Mouse (Mus musculus) neural tube, embryonic 10.5 days (tissue): ENCODE data around the gene Icmt.

Experiments
- DNase-seq: peaks from one replicate; pipeline ENCODE4 v3.0.0-alpha.2; 2017; ENCODE audit warnings: low spot score; ENCODE audit errors: extremely low spot score

The Icmt gene

DNA sequence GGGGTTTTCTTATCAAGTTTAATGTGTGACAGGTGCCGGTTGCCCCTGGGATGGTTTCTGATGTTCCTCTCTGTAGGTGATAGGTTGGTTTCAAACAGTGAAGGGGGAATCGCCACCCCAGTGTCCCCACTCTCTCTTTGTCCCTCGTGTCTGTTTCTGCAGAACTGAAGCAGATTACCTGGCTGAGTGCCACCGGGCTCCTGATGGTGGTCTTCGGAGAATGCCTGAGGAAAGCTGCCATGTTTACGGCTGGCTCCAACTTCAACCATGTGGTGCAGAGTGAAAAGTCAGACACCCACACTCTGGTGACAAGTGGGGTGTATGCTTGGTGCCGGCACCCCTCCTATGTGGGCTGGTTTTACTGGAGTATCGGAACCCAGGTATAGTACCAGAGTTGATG lies 3.3 kb downstream of the Icmt start:
- no peak for DNase-seq

DNA sequence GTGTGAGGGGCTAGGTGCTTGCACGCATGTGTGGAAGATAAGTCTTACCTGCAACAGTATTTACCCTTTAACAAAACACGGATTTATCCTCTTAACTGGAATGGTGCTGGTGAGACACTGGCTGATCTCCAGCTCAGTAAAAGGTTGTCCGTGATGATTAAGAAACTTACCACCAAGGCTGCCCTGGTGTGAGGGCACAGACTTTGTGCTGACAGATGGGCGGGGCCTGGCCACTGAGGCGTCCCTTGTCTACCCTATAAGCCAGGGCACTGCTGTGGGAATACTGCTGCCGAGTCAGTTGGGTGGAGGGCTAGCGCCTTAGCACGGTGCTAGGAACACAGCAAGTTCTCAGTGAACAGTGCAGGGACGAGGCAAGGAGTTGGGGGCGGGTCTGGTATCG lies 5.0 kb downstream of the Icmt start:
- no peak for DNase-seq

DNA sequence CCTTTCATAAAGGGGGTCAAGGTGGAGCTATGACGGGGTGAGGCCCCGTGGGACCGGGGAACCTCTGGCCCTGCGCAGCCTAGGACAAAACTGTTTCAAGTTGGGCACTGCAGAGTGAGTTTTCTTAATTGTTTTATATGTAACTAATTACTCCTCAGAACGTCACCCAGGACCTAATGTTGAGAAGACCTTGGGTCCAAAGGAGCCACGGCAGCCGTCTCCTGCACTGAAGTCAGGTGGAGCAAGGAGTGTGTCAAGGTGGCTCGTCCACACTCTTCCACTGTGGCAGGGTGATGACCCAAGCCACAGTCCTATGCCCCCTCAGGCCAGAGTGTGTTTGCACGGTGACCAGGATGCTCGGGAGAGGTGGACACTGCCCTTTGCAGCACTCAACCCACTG lies 6.1 kb downstream of the Icmt start:
- no peak for DNase-seq

DNA sequence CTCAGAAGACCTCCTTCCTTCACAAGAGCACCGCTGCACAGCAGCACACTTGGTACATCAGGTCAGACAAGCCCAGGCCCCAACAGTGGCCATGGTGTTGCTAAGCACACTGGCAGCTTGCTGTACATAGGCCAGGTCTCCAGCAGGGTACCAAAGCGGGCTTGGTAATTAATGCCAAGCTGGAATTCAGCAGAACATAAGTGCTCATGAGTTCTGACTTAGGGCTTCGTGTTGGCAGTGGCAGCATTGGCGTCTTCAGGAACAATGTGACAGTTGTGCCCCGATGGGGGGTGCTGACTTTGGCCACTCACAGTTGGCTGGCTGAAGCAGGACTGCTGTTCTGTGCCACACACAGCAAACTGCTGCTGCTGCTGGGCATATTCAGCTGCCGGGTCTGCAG lies 7.7 kb downstream of the Icmt start:
- no peak for DNase-seq

DNA sequence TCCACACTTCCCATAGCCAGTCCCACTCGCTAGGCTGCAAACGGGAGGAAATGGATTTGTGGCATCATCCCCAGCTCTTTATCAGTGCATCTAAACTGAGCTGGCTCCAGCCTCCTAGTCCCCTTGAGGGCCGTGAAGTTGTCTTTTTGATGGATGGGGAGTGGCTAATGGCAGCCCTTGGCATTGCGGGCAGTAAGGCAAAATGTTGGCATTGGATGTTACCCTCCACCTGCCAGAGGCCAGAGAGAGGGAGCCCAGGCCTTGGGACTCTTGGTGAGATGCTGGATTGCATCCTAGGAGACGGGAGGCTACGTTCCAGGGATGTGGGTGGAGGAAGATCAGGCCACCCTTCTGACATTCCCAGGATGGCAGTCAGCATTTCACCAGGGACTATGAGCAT lies 9.0 kb downstream of the Icmt start:
- no peak for DNase-seq

DNA sequence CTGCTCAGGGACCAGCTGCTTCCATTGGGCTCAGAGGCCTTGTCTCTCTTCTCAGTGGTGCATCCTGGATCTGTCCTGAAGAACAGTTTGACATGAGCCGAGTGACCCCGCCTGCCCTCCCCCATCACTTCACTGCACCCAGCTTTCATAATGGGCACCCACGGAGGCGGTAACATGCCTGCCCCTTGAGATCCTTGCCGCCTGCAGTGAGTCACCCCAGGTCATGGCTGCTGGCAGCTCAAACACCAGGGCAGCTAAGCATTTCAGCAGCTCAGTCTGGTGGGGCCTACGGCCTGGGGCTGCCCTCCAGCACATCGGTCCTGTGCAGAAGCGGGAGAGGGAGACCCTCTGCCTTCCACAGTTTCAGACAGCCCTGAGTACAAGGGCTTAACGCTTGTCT lies 10.5 kb downstream of the Icmt start:
- DNase-seq = no peak

DNA sequence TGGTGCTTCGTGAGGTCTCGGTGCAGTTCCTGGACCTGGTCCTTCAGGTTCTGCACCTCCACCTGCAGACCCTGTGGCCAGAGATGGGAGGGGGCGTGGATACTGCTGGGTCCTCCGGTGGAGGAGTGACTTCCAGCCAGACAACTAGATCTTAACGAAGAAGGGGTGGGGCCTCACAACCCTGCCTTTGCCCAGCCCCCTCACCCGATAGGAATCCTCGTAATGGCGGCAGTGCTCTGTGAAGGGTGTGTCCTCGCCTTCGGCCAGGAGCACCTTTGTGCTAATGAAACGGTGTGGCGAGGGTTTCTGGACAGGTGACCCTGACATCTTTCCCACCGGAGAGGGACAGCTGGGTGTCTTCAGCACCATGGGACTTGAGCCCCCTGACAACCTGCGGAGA lies 15.2 kb downstream of the Icmt start:
- DNase-seq = no peak

DNA sequence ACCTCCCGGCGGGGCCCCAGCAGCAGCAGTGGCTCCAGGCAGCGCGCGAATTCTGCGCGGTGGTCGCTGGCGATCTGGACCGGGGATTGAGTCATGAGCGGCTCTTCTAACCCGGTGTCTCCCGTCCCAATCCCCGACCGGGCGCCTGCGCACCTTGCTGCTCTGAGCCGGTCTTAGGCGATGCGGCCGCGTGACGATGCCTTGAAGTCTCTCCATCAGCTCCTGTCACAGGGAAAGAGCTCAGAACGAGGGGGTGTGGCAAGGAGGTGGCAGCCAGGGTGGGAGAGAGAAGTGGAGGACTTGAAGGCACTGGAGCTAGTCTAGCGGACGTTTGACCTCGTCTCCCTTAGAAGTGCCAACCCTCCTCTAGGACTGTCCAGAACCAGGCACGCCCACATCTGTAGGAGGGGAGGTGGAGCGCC lies 16.2 kb downstream of the Icmt start:
- DNase-seq = peak; percentile 58

DNA sequence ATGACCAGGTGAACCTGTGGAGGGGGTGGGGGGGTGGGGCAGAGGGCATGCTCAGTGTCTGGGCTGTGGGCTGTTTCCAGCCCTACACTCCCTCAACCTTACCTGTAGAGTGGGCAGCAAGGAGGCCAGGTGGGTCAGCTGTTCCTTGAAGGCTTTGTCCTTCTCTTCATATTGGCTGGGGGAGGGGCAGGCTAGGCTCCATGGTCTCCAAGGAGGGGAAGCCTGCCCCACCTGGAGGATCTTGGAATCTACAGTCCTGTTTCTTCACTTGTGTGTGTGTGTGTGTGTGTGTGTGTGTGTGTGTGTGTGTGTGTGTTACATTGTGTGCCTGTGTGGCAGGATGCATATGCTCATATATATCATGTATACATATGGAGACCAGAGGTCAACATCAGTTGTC lies 16.9 kb downstream of the Icmt start:
- DNase-seq = no peak

DNA sequence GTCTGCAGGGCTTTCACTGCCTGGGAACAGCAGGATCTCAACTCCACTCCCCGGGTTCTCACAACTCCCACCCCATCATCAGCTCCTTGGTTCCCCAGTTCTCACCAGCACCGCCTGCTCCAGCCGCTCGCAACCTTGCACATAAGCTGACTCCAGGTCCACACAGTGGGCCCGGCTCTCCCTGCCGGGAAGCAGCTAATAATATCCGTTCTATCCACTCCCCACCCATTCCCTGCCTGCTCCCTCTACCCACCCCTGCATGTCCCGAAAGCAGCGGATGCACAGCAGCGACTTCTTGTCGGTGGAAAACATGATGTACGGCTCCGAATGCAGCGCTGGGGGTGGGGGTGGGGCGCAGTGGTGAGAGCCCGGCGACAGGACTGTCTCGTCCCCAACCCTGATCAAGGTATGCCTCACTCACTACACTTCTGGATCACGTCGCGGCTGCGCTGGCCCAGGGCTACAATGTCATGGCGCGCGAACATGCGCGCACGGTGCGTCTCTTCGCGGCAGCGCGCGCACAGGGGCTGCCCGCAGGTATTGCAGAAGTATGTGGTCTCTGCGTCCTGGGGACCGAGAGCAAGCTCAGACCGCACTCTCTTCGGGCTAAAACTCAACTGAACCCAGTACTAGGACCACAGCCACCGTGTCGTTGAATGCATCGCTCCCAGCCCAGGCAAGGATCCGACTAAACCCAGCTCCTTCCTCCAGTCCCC lies 18.6 kb downstream of the Icmt start:
- no peak for DNase-seq

DNA sequence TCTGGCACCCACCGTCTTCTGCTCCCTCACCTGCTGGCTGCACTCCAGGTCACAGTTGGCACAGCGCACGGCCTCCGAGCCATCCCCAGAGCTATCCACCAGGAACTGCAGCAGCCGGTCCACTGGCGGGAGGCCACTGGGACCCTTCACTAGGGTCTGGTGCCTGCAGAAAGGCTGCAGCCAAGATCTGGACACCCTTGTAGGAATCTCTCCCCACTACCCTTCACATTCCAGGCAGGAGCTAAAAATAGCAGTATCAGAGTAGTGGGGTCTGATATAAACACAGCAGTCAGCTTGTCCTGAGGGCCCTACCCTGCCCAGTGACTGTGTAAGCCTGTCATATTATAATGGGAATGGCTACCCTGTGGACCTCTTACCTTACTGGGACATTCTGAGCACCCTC lies 20.6 kb downstream of the Icmt start:
- no peak for DNase-seq

DNA sequence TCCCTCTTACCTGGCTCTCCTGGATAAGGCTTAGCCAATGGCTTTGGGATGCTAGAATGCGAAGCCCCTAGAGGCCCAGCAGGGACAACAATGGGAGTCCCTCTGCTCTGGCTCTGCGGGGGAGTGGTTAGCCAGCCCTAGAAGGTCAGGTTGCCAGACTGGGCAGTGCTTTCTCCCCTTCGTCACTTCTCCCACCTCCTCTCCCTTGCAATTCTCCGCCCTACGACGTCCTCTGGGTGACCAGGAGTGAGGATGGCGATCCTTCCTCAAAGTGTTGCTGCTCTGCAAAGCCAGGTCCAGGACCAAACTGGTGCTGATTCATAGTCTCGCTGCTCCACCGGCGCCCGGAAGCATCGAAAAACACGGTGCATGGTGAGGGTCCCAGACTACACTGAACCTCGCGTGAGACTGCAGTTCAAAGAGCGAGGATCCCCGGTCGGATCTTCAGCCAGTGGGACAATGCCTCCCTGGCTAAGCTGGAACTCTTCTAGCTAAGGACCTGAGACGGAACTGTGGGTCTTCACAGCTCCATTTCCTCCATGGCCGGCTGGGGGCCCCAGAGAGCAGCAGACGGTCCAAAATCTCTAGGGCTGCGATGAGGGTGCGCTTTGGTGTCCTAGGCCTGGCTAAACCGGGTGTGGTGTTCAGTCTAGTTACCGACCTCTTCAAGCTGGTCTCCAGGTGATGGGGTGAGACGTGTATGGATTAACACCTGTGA lies 21.6 kb downstream of the Icmt start, which contains the start of gene Rnf207:
Rnf207 (minus strand) TSS at position 477 of the 718 bp plus-strand sequence.
- peak; percentile 52 for DNase-seq

DNA sequence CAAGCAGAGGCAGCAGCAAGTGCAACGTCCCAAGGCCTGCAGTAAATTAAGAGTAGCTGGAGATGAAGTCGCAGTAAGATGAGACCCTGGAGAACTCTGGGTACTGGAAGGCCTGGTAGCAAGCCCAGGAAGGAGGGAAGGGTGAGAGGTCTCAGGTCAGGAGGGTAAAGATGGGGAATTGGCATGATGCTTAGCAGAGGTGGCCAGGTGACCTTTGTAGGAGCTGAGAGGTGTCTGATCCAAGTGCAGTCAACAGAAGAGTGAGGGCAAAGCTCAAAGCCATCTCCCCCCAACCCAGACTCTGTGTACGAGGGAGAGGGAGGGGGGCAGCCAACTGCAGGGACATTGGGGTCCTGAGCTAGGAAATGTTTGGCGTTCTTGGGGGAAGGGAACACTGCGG lies 24.4 kb downstream of the Icmt start:
- DNase-seq = no peak

DNA sequence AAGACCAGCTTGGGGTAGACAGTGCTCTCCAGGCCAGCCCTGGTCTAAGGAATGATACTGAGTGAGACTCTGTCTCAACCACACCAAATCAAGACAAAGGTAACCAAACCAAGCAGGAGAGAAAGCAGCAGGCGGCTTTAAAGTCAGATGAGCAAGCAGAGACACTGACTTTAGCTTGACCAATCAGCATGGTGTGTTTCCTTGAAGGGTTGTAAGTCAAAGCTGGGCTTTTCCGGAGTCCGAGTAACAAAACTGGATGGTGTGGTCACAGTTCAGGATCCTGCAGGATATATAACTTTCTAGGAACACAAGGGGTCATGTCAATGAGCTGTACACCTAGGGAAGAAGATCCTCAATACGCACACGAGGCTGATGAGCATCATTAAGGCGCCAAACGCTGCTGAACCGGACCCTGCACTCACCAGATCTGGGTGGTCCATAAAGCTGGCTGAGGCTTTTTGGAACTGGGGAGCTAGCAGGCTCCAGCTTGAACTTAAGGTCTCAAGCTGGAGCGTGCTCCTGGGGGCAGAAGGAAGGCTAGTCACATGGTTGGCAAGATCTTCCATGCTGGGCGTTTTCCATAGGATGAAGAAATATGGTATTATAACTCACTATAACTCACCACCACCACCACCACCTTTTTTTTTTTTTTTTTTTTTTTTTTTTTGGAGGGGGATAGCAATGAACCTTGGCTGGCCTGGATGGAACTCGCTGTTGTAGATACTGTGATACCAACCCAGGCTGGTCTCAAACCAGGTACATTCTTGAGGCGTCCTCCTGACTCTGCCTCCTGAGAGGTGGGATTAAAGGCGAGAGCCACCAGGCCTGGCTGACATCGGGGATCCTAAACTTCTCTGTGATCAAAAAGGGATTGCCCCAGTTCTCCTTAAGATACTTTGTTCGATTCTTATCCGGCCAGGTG lies 27.9 kb downstream of the Icmt start:
- DNase-seq = no peak

DNA sequence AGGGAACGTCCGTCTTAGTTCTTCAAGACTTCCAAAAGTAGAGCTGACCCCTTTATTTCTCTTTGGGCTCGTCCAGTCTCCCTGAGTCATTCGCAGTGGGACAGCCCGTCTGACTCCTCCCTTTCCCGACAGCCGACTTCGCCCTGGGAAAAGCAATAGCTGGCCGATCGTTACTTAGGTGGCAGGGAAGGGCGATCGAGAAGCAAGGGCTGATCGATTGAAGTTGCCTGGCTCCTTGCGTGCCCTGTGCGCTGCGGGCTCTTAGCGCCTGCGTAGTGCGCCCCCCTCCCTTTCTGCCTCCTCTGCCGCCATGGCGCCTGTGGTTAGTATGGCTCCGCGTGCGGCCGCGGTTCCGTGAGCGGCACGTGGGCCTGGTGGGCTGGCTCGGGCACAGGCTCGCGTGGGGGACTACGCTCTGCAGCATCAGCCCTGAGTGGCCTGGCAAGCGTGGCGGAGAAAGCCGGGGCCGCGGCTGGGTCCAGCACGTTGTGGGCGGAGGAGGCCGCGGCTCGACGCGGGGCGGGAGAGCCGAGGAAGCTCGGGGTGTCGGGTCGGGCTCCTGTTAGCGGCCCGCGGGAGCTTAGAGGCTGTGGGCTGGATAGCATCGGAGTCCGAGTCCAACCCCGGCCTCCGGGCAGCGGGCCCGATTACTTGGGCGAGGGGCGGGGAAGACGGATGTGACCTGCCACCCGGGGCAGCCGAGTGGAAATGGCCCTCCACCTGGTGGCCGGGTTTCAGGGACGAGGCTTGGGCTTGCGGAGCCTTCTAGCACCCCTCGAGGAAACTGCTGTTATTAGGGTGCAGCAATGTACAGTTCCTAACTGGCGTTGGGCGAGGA lies 28.8 kb downstream of the Icmt start, which contains the start of gene Rpl22:
Rpl22 (plus strand) TSS at position 169 of the 838 bp plus-strand sequence.
- peak; percentile 92 for DNase-seq

DNA sequence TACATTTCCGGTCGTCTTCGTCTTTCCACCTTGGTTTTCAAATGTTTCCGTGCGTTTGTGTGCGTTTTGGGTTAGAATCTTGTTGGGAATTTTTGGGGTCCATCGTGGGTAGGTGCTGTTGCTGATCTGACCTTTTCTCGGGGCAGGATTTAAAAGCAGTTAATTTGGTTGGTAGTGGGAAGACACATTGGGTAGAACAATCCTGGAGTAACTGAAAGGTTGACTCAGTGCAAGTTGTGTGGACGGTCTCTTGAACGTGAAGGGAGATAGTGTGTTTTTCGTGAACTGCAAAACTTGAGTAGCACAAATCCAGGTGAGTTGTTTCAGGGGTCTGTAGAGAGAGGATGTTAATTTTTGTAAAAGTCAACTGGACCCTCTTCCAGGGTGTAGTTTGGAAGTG lies 29.5 kb downstream of the Icmt start:
- no peak for DNase-seq

DNA sequence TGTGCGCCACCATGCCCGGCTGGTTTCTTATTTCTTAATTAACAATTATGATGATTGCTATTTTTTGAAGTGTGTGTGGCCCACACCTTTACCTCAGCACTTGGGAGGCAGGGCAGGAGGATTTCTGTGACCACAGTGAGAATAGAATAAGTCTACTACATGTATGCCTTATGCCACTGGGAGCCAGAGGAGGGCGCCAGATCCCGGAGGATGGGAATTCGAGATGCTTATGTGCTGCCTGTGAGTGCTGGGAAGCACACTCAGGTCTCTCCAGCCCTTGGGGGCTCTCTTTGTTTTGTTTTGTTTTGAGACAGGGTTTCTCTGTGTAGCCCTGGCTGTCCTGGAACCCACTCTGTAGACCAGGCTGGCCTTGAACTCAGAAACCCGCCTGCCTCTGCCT lies 31.7 kb downstream of the Icmt start:
- no peak for DNase-seq

DNA sequence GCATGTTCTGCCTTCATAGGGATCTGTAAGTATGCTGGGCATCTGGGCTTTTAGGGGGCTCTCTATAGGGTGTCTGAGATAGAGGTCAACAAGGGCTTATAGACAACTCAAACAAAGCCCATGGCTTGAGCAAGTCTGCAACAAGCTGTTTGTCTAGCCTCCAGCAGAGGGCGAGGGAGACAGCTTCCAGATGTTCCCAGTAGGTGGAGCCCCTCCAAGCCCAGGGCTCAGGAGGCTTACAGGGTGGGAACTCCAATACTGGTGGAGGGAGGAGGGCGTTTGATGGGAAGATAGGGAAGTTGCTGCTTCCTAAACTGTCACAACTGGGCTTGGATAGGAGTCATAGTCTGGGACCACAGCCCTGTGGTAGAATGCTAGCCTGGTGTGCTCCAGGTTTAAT lies 35.9 kb downstream of the Icmt start:
- DNase-seq = peak; percentile 67

DNA sequence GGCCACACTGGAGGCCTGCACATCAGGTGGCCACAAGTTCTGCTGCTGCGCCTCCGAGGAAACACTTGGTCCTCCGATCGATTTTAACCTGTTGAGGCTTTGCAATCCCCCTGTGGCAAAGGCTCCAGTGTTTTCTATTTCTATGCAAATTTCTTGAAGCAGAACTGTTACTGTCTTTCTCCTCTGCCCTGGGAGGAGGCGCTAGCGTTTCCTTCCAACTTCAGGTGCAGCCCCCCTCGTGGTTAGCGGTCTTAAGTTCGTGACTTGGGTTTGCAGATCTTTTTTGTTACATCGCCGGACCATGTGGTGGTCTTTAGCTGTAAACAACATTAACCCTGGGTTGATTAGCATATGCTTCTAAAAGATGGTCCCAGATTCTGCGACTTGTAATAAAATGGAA lies 36.6 kb downstream of the Icmt start:
- no peak for DNase-seq

DNA sequence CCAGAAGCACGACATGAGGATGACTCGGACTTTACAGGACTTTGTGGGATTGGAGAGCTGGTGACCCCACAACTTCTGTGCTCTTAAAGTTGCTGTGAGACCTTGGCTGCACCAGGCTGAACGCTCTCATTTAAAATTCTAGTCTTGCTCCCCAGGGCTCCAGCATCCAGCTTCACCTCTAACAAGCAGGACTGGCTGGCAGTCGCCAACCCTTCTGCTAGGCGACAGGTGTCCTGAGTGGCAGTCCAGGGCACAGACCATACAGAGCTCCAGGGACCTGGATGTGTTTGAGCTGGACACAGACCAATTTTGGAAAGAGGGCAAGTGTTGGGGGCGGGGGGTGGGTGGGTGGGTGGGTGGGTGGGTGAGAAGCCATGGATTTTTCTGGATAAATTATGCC lies 40.7 kb downstream of the Icmt start:
- no peak for DNase-seq
